Mouse (Mus musculus) heart, adult 11 months (tissue): Measurements from ENCODE around the gene Fzd2.

Experiments used
- DNase-seq: peaks from one replicate; pipeline ENCODE4 v3.0.0; 2022

Fzd2 gene

GRCm38 (mm10) chr11:102581281-102582015 lies 22.7 kb upstream of the Fzd2 start:
- peak; percentile 91 for DNase-seq

DNA sequence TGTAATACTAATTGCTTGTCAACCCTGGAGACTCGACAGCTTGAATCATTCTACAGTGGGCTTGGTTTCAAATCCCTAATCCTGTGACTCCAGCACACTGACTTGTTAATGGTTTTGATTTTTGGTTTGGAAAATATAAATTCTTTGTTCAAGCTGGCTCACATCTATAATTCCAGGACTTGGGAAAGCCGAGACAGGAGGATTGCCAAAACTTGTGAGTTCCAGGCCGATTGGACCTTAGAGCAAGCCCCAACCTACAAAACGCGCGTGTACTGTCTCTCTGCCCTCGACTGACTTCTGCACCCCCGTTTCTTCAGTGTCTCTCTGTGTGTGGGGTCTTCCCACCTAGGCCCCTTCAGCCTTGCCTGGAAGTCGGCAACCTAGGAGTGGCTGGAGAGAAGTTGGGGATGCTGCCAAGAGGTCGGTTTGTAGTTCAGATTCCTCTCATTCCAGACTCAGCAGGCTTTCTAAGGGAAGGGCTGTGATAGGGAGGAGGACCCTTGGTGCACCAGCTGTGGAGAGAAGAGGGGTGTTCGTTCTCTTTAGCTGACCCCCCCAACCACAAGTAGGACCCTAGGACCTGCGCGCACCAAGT lies 22.1 kb upstream of the Fzd2 start:
- no peak for DNase-seq

DNA sequence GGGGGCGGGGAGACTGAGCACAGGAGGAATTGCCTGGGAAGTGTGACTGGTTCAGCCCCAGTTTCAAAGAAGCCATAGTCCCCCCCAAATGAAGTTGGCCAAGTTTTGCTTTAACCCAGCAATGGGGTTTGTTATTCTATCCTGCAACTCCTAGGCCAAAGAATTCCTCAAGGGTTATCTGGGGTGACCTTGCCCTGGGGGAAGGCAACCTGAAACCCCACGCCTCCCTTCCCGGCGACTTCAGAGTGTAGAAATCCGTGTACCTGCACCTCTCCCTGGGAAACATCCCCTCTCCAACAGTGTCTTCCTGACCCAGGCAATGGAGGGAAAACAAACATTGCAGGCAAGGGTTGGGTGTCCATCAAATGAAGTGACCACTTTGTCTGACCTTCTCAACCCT lies 21.5 kb upstream of the Fzd2 start:
- no peak for DNase-seq

DNA sequence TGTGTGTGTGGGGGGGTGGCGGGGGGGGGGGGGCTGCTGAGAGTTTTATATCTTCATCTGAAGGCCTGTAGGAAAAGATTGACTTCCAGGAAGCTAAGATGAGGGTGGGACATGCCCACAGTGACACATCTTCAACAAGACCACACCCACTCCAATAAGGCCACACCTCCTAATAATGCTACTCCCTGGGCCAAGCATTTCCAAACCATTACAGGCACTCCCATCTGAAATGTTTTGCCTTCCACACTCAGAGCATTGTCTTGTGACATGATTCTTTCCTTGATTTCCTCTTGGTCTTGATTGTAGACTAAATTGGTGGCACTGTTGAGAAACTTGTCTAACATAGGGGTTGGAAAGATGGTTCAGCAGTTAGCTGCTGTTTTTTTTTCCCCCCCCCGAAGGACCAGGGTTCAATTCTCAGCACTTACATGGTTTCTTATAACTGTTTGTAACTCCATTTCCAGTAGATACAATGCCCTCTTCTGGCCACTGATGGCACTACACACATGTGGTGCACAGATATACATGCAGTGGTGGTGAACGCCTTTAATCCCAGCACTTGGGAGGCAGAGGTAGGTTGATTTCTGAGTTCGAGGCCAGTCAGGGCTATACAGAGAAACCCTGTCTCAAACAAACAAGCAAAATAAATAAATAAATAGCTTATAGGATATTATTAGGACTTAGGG lies 17.6 kb upstream of the Fzd2 start:
- DNase-seq, result no peak

GRCm38 (mm10) chr11:102587554-102587953 lies 16.6 kb upstream of the Fzd2 start:
- DNase-seq, result no peak

DNA sequence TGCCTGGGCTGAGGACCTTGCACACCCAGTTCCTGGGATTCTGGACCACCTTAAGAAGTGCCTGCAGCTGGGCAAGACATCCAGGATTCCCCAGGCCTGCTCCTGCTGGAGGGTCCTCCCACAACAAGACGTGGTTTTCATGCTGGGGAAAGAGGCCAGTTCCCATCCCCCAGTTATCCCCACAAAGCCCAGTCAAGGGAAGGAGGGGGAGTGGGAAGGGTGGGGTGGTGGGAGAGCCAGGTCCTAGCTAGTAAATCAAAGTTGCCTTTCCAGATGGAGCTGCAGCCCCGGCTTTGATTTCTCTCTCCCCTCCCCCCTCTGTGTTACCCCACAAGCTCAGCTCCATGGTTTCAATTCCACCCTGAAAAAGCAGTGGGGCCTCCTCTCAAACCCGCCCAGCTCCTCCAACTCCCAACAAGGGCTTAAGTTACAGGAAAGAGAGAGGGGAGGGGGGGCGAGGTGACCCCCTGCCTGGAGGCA lies 8.8 kb upstream of the Fzd2 start:
- DNase-seq, result no peak

- no peak for DNase-seq
Measured at GRCm38 (mm10) chr11:102599912-102600311, 4.3 kb upstream of the Fzd2 start.

DNA sequence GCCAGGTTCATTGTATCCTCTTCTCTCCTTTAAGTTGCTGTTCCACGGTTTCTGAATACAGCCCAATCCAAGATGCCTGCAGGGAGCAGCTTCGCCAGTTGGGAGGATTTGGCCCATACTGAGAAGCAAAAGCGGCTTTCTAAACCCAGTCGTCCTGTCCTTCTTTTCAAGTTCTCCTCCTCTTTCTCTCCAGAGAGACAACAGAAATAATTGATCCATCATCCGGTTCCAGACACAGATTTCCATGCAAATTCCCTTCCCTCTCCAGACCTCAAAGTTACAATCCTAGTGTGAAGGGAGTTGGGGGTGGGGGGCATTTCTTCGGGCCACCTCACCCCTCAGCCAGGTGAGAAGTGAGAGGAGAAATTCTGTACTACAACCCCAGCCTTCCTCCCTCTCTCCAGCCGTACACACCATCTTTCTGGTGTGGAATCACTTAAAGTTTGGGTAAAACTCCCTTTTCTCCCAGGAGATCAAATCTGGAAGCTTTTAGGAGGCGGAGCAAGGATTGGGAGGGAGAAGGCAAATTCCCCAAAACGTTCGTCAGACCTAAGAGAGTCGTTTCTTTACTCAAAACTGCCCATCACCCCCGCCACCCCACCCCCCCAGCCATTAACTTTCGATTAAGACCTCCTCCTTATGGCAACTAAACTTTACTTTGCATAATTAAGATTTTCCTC lies 1.2 kb upstream of the Fzd2 start:
- DNase-seq, result peak; percentile 90

- DNase-seq, result peak; percentile 96
Measured at GRCm38 (mm10) chr11:102603496-102603850, 723 bp upstream of the Fzd2 start.

DNA sequence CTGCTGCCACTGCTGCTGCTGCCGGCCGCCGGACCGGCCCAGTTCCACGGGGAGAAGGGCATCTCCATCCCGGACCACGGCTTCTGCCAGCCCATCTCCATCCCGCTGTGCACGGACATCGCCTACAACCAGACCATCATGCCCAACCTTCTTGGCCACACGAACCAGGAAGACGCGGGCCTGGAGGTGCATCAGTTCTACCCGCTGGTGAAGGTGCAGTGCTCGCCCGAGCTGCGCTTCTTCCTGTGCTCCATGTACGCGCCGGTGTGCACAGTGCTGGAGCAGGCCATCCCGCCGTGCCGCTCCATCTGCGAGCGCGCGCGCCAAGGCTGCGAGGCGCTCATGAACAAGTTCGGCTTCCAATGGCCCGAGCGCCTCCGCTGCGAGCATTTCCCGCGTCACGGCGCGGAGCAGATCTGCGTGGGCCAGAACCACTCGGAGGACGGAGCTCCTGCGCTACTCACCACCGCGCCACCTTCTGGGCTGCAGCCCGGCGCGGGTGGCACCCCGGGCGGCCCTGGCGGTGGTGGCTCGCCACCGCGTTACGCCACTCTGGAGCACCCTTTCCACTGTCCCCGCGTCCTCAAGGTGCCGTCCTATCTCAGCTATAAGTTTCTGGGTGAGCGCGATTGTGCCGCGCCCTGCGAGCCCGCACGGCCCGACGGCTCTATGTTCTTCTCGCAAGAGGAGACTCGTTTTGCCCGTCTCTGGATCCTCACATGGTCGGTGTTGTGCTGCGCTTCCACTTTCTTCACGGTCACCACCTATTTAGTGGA lies 769 bp downstream of the Fzd2 start:
- peak; percentile 93 for DNase-seq

DNA sequence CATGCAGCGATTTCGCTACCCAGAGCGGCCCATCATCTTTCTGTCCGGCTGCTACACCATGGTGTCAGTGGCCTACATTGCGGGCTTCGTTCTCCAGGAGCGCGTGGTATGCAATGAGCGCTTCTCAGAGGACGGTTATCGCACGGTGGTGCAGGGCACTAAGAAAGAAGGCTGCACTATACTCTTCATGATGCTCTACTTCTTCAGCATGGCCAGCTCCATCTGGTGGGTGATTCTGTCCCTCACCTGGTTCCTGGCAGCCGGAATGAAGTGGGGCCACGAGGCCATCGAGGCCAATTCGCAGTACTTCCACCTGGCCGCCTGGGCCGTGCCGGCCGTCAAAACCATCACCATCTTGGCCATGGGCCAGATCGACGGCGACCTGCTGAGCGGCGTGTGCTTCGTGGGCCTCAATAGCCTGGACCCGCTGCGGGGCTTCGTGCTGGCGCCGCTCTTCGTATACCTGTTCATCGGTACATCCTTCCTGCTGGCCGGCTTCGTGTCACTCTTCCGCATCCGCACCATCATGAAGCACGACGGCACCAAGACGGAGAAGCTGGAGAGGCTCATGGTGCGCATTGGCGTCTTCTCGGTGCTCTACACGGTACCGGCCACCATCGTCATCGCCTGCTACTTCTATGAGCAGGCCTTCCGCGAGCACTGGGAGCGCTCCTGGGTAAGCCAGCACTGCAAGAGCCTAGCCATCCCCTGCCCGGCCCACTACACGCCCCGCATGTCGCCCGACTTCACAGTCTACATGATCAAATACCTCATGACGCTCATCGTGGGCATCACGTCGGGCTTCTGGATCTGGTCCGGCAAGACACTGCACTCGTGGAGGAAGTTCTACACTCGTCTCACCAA lies 1.6 kb downstream of the Fzd2 start:
- peak; percentile 92 for DNase-seq

- peak; percentile 76 for DNase-seq
Measured at GRCm38 (mm10) chr11:102606751-102607171, 2.6 kb downstream of the Fzd2 start.

GRCm38 (mm10) chr11:102607201-102607600 lies 3.0 kb downstream of the Fzd2 start:
- DNase-seq, result peak; percentile 88

DNA sequence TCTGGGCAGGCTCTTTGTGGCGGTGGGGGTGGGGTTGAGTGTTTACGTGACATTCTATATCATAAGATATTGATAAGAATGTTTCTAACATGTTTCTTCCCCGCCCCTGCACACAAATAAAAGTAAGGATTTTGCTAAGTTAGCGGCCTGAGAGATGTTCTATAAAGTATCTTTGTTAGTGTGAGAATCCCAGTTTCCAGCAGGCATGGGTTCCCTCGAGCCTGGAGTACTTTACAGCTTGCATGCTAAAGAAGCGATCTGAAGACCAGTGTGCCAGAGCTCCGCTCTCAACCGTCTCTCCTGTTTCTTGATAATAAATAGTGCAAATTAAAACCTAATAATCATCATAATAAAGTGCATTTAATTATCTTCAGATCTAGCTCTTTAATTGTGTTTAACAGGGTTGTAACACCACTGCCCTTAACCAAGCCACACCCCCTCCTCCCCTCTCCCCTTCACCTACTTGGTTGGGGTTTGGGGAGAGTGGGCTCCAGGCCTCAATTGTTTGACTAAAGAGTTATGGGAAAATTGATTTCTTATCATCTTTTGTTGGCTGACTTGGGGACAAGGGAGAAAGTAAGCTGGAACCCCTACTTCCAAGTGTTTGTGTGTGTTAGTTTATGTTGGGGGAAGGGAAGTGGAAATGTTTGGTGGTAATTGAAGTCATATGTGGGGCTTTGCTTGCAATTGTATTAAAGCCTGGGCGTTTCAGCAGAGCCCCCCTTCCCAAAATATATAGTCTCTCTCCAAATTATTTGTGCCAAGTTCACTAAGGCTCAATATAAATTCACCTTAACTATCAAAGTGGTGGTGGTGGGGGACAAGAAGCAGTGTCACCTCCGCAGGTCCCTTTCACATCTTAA lies 3.7 kb downstream of the Fzd2 start:
- DNase-seq, result peak; percentile 51

DNA sequence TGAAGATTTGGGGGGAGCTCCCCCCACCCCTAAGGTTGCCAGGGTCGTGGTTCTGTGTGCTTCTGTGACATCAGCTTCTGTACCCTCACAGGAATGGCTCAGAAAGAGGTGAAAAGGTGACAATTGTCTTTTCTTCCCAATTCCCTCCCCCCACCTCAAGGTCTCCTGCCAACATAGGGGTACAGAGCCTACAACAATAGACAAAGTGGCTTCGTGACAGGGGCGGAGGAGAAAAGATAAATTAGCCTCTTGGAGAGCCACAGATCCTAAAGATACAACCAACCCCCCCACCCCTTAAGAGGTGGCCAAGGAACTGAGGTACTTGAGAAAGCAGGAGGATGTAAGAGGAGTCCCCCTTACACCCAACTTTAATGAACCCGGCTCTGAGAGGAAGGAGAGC lies 4.5 kb downstream of the Fzd2 start:
- peak; percentile 79 for DNase-seq

GRCm38 (mm10) chr11:102609483-102609882 lies 5.3 kb downstream of the Fzd2 start:
- DNase-seq, result peak; percentile 56

DNA sequence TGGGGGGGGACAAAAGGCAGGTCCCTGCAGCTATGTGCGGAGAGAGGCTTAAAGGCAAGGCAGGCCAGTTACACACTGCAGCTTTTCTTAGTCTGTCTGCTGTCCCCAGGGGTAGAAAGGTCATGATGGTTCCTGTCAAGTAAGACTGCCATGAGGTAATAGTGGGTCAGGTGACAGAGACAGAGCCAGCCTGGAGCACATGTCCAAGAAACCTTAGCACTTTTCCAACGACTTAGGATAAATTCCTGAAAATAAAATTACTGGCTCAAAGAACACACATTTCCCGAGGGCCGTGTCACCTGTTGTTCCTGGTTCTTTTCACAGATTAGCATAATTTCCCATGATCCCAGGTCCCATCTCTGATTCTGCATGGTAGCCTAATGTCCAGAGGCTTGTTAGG lies 6.1 kb downstream of the Fzd2 start:
- DNase-seq, result peak; percentile 64

- DNase-seq, result peak; percentile 66
Measured at GRCm38 (mm10) chr11:102610675-102611316, 6.6 kb downstream of the Fzd2 start.

DNA sequence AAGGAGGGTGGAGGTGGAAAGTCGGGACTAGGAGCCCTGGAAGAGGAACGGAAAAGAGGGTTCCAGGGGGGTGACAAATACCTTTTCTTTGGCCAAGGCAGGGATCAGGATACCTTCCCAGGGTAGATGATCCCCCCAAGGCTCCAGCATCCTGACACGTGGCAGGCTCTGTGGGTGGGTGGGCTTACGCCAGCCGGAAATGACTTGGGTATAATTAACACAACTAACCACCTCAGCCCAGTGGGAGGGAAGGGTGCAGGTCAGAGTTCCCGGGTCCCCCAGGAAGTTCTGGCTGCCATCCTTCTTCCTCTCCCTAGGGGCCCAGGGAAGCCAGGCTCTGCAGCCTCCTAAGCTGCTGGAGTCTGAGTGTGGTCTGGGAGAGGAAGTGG lies 7.1 kb downstream of the Fzd2 start:
- peak; percentile 83 for DNase-seq

- no peak for DNase-seq
Measured at GRCm38 (mm10) chr11:102619449-102619848, 15.3 kb downstream of the Fzd2 start.
